Mouse (Mus musculus) erythroblast, embryonic 14.5 days (primary cell): ENCODE measurements around the gene Gm10563.

Source experiments
- GATA1 ChIP-seq: IDR thresholded peaks from 2 replicates; pipeline ENCODE4 v1.6.1; 2012; ENCODE audit warnings: low read length, inconsistent platforms, mixed read lengths
- TAL1 ChIP-seq: IDR thresholded peaks from 3 replicates; pipeline ENCODE4 v1.6.1; 2012; ENCODE audit warnings: low read length, inconsistent platforms, mixed read lengths

DNA sequence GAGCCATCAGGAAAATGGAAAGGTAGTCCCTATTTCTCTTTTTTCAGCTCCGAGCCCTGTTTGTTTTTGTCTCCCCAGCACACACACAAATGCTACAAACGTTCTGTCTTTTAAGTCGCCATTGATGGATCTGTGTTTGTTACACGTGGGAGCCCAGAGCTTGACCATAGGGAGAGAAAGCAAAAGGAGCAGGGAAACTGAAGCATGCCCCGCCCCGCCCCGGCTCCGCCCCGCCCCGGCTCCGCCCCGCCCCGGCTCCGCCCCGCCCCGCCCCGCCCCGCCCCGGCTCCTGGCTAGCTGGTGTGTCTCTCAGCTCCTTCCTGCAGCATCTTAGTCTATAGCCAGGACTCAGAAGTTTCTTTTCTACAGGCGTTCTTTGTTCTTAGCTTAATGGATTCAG is 46.7 kb downstream of the Gm10563 start:
- no peak for TF ChIP-seq TAL1
- TF ChIP-seq GATA1 = no peak
